Mouse (Mus musculus): ENCODE measurements around the gene Rpap2. TPM values are rescaled to one million over a fixed set of nuclear protein-coding genes. Genes with fewer than 3 reads are reported as not detected.

Gene Rpap2
- polyA plus RNA-seq, 1 experiment from 2014 or later = 15.2 TPM

DNA sequence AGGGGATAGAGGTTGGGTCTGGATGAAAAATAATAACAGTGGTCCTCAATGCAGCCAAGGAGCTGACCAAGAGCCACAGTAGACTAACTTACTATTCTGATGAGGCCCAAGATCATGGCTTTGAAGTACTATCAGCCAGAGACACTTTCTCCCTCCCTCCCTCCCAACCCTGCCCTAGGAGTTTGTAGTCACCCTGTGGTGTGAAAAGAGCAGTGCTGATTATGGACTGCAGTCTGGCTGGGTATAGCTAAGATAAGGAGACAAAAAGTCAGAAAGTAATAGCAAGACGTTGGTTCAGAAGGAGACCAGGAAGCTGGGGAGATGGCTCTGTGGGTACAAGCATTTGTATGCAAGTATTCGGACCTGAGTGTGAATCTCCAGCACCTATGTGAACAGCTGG, 47.4 kb downstream of the Rpap2 start:
- H3K36me3 ChIP-seq = no peaks in the 10 kb centered on the region
- H3K4me1 ChIP-seq (replicated peaks) = no peaks in the 10 kb centered on the region
- H3K4me2 ChIP-seq (replicated peaks) = no peak overlapping the region
- H3K27ac ChIP-seq = no peak overlapping the region
- H3K27me3 ChIP-seq (replicated peaks) = no peaks in the 10 kb centered on the region
- H3K9me3 ChIP-seq = no peaks in the 10 kb centered on the region
- H3K4me3 ChIP-seq (replicated peaks) = no peak overlapping the region
- ATAC-seq = no peak
- WGBS = 84% methylated on average over 2 of the region's 2 CpGs
- no peak overlapping the region for H3K9ac ChIP-seq

DNA sequence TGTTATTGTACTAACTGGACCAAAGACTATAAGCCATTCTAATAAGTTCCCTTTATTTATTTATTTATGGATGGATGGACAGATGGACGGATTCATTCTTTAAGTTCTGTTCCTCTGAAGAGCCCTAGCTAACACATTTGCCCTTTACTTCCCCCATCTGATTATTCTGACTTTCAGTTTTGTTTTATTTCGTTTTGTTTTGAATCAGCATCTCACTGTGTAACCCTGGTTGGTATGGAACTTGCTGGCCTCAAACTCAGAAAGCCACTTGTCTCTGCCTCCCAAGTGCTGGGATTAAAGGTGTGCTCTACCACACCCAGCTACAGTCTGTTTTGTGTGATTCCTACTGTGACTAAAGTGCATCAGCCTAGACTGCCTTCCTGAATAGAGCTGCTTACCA, 48.8 kb downstream of the Rpap2 start:
- ATAC-seq = no peak
- no peaks in the 10 kb centered on the region for H3K9me3 ChIP-seq
- WGBS = 94% methylated on average over 2 of the region's 2 CpGs
- no peak overlapping the region for H3K4me2 ChIP-seq (replicated peaks)
- H3K27me3 ChIP-seq (replicated peaks) = no peaks in the 10 kb centered on the region
- H3K36me3 ChIP-seq = no peaks in the 10 kb centered on the region
- H3K4me3 ChIP-seq (replicated peaks) = no peak overlapping the region
- no peak overlapping the region for H3K9ac ChIP-seq
- no peak overlapping the region for H3K27ac ChIP-seq
- no peaks in the 10 kb centered on the region for H3K4me1 ChIP-seq (replicated peaks)

DNA sequence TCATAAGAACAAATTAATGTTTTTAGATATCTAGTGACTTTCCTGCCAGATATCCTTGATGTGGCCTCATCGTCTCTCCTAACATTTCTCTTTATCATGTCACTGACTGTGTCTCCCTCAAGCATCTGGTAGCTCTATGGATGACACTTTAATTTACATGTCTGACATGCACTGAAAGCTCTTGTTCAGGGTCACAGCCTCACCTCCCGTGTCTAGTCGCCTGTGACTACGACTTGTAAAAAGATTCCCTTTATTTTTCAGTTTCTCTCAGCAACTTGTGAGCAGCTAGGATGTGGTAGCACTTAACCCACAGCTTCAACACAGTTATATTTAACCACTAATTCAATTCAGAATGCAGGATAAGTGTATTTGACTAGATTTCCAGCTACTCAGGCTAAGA, 50.4 kb downstream of the Rpap2 start:
- Histone ChIP-seq H3K27me3 (replicated peaks) (no peaks in the 10 kb centered on the region), H3K36me3 (no peaks in the 10 kb centered on the region), H3K9ac (no peak overlapping the region), H3K4me1 (replicated peaks) (no peaks in the 10 kb centered on the region), H3K9me3 (no peaks in the 10 kb centered on the region), H3K27ac (no peak overlapping the region), H3K4me3 (replicated peaks) (no peak overlapping the region), H3K4me2 (replicated peaks) (no peak overlapping the region)
- 83% methylated on average over 4 of the region's 4 CpGs for WGBS
- no peak for ATAC-seq

DNA sequence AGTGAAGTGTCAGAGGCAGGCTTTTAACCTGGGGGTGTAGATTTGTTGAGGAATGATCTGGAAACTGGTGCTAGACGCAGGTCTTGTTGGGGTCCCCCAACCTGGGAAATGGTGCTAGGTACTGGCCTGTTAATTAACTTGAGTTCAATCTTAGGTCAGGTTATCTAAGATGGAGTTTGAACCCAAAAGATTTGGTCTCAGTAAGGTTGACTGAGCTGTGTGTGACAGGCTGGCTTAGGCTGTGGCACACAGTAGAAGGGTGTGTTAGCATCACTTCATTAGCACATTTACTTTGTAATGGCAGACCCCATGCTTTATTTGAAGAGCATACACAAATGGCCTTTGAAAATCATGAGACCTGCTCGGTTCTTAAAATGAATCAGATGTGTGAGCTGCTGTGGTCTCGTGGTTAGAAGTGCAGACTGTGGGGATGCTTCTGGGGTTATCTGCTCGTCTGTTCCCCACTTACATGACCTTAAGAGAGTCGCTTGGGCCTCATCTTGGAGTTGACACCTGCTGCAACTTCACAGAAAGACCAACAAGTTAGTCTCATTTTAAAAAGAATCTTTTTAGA, 51.5 kb downstream of the Rpap2 start:
- Histone ChIP-seq H3K36me3 (no peaks in the 10 kb centered on the region), H3K9ac (no peak overlapping the region), H3K4me3 (replicated peaks) (no peak overlapping the region), H3K9me3 (no peaks in the 10 kb centered on the region), H3K27me3 (replicated peaks) (no peaks in the 10 kb centered on the region), H3K4me1 (replicated peaks) (no peaks in the 10 kb centered on the region), H3K27ac (no peak overlapping the region), H3K4me2 (replicated peaks) (no peak overlapping the region)
- 68% methylated on average over 5 of the region's 5 CpGs for WGBS
- peak; percentile 34; the same call in 1 of the 2 replicates for ATAC-seq

DNA sequence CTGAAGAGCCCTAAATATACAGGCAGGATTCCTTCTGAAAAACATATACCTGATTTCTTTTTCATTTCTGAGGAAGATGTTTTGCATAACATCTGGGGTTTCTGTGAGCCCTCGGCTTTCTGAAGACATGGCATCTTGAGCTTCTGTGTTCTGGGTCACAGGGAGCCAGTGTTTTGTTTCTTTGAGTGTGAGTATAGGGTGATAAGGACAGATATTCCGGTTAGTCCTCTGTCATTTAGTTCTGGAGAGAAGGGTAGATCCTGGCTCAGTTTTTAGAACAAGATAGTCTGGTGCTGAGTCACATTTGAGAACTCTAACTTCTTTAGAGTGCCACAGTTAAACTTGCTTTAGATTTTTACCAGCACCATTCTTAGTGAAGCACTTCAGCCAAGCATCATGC, 52.5 kb downstream of the Rpap2 start:
- no peaks in the 10 kb centered on the region for H3K36me3 ChIP-seq
- H3K4me3 ChIP-seq (replicated peaks) = no peak overlapping the region
- H3K4me1 ChIP-seq (replicated peaks) = no peaks in the 10 kb centered on the region
- 90% methylated on average over 2 of the region's 2 CpGs for WGBS
- ATAC-seq = no peak
- H3K27me3 ChIP-seq (replicated peaks) = no peaks in the 10 kb centered on the region
- H3K4me2 ChIP-seq (replicated peaks) = no peak overlapping the region
- H3K9me3 ChIP-seq = no peaks in the 10 kb centered on the region
- no peak overlapping the region for H3K27ac ChIP-seq
- H3K9ac ChIP-seq = no peak overlapping the region

DNA sequence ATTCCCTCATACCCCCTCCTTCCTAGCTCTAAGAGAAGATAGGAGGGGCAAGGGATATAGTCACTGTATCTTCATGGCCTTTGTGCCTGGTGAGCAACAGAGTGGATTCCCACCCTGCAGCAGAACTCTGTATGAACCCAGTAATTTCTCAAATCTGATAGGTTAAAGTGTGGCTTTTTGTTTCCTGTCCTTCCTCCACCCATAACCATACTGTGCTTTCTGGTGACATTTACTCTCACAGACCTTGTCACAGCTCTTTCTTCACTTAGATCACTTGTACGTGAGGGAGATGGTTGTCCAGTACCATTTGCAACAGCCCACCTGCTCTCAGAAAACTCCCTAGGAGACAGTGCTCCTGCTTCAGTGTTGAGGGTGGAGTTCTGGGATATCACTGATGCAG, 53.3 kb downstream of the Rpap2 start:
- H3K36me3 ChIP-seq = no peaks in the 10 kb centered on the region
- no peak overlapping the region for H3K4me3 ChIP-seq (replicated peaks)
- no peaks in the 10 kb centered on the region for H3K27me3 ChIP-seq (replicated peaks)
- WGBS = 76% methylated on average over 1 of the region's 1 CpGs
- no peak for ATAC-seq
- H3K27ac ChIP-seq = no peak overlapping the region
- H3K4me2 ChIP-seq (replicated peaks) = no peak overlapping the region
- H3K9me3 ChIP-seq = no peaks in the 10 kb centered on the region
- H3K4me1 ChIP-seq (replicated peaks) = no peaks in the 10 kb centered on the region
- no peak overlapping the region for H3K9ac ChIP-seq

DNA sequence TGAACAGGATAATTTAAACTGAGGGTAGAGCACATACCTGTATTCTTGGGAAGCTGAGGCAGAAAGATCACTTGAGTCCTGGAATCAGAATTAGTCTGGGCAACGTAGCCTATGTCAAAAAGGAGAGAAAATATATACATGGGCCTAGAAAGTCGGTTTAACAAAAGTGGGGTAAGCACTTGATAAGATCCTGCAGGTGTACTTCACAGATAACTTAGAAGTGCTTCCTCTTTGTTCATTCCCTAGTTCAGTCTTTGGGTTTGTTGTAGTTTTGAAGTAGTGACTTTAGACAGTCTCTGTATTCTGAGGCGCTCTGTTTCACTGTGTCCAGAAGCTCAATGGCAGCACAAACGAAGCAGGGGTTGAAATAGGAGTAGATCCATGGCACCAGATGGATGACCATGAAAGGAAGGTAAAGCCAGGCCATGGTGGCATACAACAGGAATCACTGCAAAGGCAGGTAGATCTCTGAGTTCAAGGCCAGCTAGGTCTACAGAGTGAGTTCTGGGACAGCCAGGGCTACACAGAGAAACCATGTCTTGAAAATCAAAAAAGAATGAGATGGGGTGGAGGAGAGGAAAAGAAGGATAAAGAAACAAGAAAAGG, 55.0 kb downstream of the Rpap2 start:
- no peaks in the 10 kb centered on the region for H3K36me3 ChIP-seq
- H3K4me3 ChIP-seq (replicated peaks) = no peak overlapping the region
- H3K27me3 ChIP-seq (replicated peaks) = no peaks in the 10 kb centered on the region
- ATAC-seq = no peak
- WGBS = 89% methylated on average over 4 of the region's 4 CpGs
- H3K9ac ChIP-seq = no peak overlapping the region
- no peak overlapping the region for H3K4me2 ChIP-seq (replicated peaks)
- no peak overlapping the region for H3K27ac ChIP-seq
- H3K4me1 ChIP-seq (replicated peaks) = no peaks in the 10 kb centered on the region
- no peaks in the 10 kb centered on the region for H3K9me3 ChIP-seq

DNA sequence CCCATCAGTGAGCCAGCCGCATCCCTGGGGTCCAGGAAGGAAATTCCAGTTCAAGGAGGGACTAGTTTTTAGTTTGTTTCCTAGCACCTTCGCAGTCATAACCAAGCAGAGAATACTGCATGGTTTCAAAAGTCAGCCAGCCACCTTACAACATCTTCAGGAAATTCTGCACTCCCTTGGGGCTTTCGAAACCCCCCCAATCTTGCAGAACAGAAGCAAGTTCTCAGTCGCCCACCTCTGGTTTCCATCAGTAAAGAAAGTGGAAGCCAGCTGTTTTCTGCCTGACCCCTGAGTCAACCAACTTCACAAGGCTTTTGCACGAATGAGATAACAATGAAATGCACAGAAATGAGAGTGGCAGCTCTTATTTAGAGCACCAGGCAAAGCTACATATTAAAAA, 81.2 kb downstream of the Rpap2 start:
- Histone ChIP-seq H3K4me2 (replicated peaks) (no peak overlapping the region), H3K9me3 (no peaks in the 10 kb centered on the region), H3K4me3 (replicated peaks) (no peak overlapping the region), H3K27ac (no peak overlapping the region), H3K27me3 (replicated peaks) (no peaks in the 10 kb centered on the region), H3K36me3 (no peaks in the 10 kb centered on the region), H3K4me1 (replicated peaks) (no peaks in the 10 kb centered on the region), H3K9ac (no peak overlapping the region)
- 58% methylated on average over 5 of the region's 5 CpGs for WGBS
- ATAC-seq = no peak

DNA sequence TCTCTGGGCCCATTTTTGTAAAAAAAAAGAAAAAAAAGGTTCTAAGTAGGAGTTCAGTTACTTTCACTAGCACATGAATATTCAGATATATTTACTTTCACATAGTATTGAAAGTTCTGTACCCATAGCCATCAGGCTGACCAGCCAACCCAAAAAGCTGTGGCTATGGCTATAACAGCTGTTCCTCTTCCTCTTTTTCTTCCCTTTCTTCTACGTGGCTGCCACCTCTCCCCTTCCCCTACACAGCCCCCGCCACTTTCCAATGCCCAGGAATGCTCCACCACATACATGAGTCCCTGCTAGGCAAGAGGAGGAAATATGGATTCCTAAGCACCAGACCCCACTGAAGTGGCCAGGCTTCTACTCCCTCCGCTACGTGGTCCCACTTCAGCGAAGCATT, 84.1 kb downstream of the Rpap2 start:
- ATAC-seq = no peak
- no peaks in the 10 kb centered on the region for H3K27me3 ChIP-seq (replicated peaks)
- H3K4me2 ChIP-seq (replicated peaks) = no peak overlapping the region
- H3K9ac ChIP-seq = no peak overlapping the region
- H3K9me3 ChIP-seq = no peaks in the 10 kb centered on the region
- no peaks in the 10 kb centered on the region for H3K4me1 ChIP-seq (replicated peaks)
- 81% methylated on average over 5 of the region's 5 CpGs for WGBS
- H3K27ac ChIP-seq = no peak overlapping the region
- H3K36me3 ChIP-seq = no peaks in the 10 kb centered on the region
- no peak overlapping the region for H3K4me3 ChIP-seq (replicated peaks)

DNA sequence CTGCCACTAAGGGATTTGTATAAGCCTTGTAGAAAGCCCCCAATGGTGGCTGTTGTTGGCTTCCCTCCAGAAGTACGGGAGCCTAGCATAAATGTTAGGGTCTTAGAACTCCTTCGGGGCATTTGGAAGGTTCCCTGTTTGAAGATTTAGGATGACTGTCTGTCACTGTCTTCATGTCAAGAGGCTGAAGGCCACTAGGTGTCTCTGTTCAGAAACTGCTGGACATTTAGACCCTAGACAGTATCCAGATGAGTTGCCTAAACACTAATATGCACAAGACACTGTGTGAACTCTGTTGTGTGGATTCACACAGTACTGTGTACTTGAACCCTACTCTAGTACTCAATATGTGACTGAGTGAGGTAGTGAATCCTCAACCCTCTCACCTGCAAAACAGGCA, 87.2 kb downstream of the Rpap2 start:
- H3K4me3 ChIP-seq (replicated peaks) = no peak overlapping the region
- no peak overlapping the region for H3K4me2 ChIP-seq (replicated peaks)
- no peak overlapping the region for H3K9ac ChIP-seq
- WGBS = 72% methylated on average over 2 of the region's 2 CpGs
- no peaks in the 10 kb centered on the region for H3K27me3 ChIP-seq (replicated peaks)
- H3K4me1 ChIP-seq (replicated peaks) = peaks cover 4% of the 10 kb centered on the region
- no peaks in the 10 kb centered on the region for H3K36me3 ChIP-seq
- no peak overlapping the region for H3K27ac ChIP-seq
- H3K9me3 ChIP-seq = no peaks in the 10 kb centered on the region
- ATAC-seq = no peak

DNA sequence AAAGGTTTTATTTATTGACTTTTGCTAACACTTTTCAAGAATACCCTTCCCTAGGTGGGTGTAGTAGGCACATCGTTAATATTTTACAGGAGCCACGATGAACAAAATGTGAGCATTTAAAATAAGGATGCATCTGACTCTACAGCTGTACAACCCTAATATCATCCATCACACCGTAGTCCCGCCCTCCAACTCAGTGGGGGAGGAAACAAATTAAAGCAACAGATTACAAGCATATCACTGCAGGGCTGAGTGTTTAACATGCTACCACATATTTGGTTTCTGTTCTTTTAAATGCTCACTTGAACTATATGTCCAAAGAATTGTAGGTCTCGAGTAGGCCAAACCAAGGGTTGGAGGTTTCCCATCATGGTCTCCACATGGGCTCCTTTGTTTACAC, 90.0 kb downstream of the Rpap2 start:
- no peaks in the 10 kb centered on the region for H3K9me3 ChIP-seq
- no peaks in the 10 kb centered on the region for H3K27me3 ChIP-seq (replicated peaks)
- no peak for ATAC-seq
- 89% methylated on average over 5 of the region's 5 CpGs for WGBS
- H3K9ac ChIP-seq = no peak overlapping the region
- H3K36me3 ChIP-seq = no peaks in the 10 kb centered on the region
- H3K4me1 ChIP-seq (replicated peaks) = peaks cover 4% of the 10 kb centered on the region
- H3K27ac ChIP-seq = no peak overlapping the region
- no peak overlapping the region for H3K4me3 ChIP-seq (replicated peaks)
- no peak overlapping the region for H3K4me2 ChIP-seq (replicated peaks)

DNA sequence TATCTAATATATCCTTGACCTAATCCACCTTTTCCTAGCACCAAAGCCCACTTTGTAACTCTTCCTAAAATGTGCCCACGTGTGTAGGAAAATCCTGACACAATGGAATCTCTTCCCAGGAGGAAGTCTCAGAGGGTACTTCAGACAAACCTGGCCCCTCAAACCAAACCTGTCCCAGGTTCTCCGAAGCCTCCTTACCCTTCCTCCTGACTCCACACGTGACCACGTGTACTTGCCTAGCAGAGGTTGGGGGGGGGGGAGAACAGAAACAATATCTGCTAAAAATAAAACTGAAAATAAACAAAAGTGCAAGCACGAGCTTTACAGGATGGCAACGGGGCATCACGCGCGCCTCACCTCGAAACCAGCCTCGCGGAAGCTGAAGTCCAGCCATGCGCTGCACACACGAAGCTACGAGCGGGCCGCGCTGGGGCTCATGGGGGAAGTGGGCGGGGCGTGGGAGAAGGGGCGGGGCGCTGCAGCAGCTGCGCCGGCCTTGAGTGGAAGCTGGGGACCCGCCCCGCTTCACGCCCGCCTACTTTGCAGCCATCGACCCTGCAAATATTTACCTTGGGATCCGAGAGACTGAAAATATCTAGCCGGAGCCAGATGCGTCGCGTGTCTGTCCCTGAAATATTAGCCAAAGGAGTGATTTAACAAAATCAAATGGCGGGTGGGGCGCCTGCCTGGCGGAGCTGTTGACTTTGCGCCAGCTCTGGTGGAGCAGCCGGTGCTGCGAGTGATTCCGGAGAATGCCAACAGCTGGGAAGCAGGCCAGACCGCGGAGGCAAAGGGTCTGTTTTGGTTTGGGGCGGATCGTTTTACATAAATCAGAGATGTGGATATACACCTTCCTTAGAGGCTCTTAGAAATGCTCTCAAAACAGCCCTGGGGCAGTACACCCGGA, 90.7 kb downstream of the Rpap2 start:
- ATAC-seq = peak; percentile 95
- Histone ChIP-seq H3K4me2 (replicated peaks) (peak overlapping the region; percentile 80), H3K4me1 (replicated peaks) (peaks cover 4% of the 10 kb centered on the region), H3K36me3 (no peaks in the 10 kb centered on the region), H3K4me3 (replicated peaks) (peak overlapping the region; percentile 46), H3K9ac (peak overlapping the region; percentile 34; the same call in 1 of the 2 replicates), H3K27me3 (replicated peaks) (no peaks in the 10 kb centered on the region), H3K9me3 (no peaks in the 10 kb centered on the region), H3K27ac (no peak overlapping the region)
- WGBS = 9% methylated on average over 46 of the region's 46 CpGs

Measured in intestine, embryonic 15.5 days (tissue).